Mouse (Mus musculus) liver, embryonic 14.5 days (tissue): ENCODE results near the gene Stat5b.

Source experiments
- CTCF ChIP-seq: IDR thresholded peaks from 2 replicates; pipeline ENCODE4 v1.5.1; 2016; ENCODE audit warnings: antibody characterized with exemption, low read depth, control low read depth
- EP300 ChIP-seq: IDR thresholded peaks from 2 replicates; pipeline ENCODE4 v1.6.1; 2016; ENCODE audit warnings: antibody characterized with exemption, low read depth

DNA sequence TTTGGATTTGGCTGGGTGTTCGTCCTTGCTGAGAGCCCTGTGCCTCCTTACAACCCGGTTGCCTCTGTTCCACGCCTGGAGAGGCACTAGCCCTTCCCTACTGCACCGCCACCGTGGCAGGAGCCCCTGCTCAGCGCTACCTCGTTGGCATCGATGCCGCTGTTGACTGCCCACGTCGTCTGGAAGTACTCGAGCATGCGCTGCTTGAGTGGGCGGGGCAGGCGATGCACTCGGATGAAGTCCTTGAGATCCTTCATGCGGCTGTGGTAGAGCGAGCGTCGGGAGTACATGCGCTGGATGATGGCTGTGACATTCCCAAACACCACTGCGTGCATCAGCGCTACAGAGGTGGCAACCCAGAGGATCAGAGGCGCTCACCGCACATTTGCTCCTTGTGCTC, 101.1 kb downstream of the Stat5b start:
- TF ChIP-seq EP300, result no peak
- no peak for TF ChIP-seq CTCF
